ENCODE assay signal across 16 mouse cellular contexts in genomic region chr6:6279646-6280045, GRCm38 (mm10).
A peak's percentile ranks its signal among the peaks of the same experiment; 100 is the strongest.
DNase-seq lines count a peak whose midpoint lies in the region; ATAC-seq and TF ChIP-seq lines count a peak whose summit lies in the region.
"Had no signal": no experiment of that assay in that cellular context is flagged by ENCODE, and none has a peak within 500 bp of the region (broad histone marks: within the 10 kb centered on the region; RNA-seq: fewer than 3 reads in every experiment).

No protein-coding gene starts in this region.

- H3K36me3 ChIP-seq in liver, postnatal 0 days (replicated peaks; ENCODE audit: insufficient read depth, low read length) = no peaks in the 10 kb centered on the region
- no peaks in the 10 kb centered on the region for H3K36me3 ChIP-seq in stomach, postnatal 0 days (ENCODE audit: control insufficient read depth, insufficient read depth, low read length)
- no peaks in the 10 kb centered on the region for H3K36me3 ChIP-seq in embryonic facial prominence, embryonic 10.5 days (replicated peaks)
- H3K36me3 ChIP-seq: heart, embryonic 12.5 days had no signal

- no peak overlapping the region for H3K4me2 ChIP-seq in liver, postnatal 0 days (ENCODE audit: low read depth, low read length)
- no peak overlapping the region for H3K4me2 ChIP-seq in stomach, postnatal 0 days (replicated peaks; ENCODE audit: low read depth)
- H3K4me2 ChIP-seq: heart, embryonic 12.5 days had no signal

- intact Hi-C loops in gastrocnemius, adult 2 months (cut with DNase I) = no loop called here

- H3K9ac ChIP-seq in liver, postnatal 0 days (replicated peaks) = no peak overlapping the region
- H3K9ac ChIP-seq in stomach, postnatal 0 days (ENCODE audit: low read length) = no peak overlapping the region
- H3K9ac ChIP-seq: heart, embryonic 12.5 days had no signal

- WGBS in liver, postnatal 0 days (ENCODE audit: insufficient replicate concordance) = 74% methylated on average over 6 of the region's 6 CpGs
- 76% methylated on average over 6 of the region's 6 CpGs for WGBS in stomach, postnatal 0 days
- WGBS in embryonic facial prominence, embryonic 10.5 days = 80% methylated on average over 6 of the region's 6 CpGs

- TF ChIP-seq CTCF in gastrocnemius, adult 2 months (IDR thresholded peaks at IDR 0.05) = peak; percentile 7; the same call in 1 of the 2 replicates
- peak; percentile 28 for TF ChIP-seq CTCF in liver, postnatal 0 days (IDR thresholded peaks at IDR 0.05; ENCODE audit: low read depth)
- peak; percentile 27; the same call in 1 of the 2 replicates for TF ChIP-seq CTCF in stomach, postnatal 0 days (IDR thresholded peaks at IDR 0.05; ENCODE audit: low read depth)

- H3K27me3 ChIP-seq in liver, postnatal 0 days (ENCODE audit: insufficient read depth, low read length) = no peaks in the 10 kb centered on the region
- no peaks in the 10 kb centered on the region for H3K27me3 ChIP-seq in stomach, postnatal 0 days (ENCODE audit: control insufficient read depth, insufficient read depth, low read length)
- H3K27me3 ChIP-seq in embryonic facial prominence, embryonic 10.5 days (replicated peaks; ENCODE audit: low read depth, poor library complexity, severe bottlenecking) = no peaks in the 10 kb centered on the region
- H3K27me3 ChIP-seq: heart, embryonic 12.5 days had no signal

- 0 out of 2 replicates have a peak, but pooled peaks cover 7% of the 10 kb centered on the region for H3K9me3 ChIP-seq in liver, postnatal 0 days (ENCODE audit: low read length)
- no peaks in the 10 kb centered on the region for H3K9me3 ChIP-seq in stomach, postnatal 0 days (ENCODE audit: control insufficient read depth, low read length)
- H3K9me3 ChIP-seq in embryonic facial prominence, embryonic 10.5 days = peaks cover 13% of the 10 kb centered on the region; the same call in 1 of the 2 replicates

- no peak for ATAC-seq in liver, postnatal 0 days
- ATAC-seq in stomach, postnatal 0 days (ENCODE audit: low FRiP score, low TSS enrichment) = no peak
- ATAC-seq: forebrain, embryonic 16.5 days; midbrain, embryonic 16.5 days had no signal

- DNase-seq in gastrocnemius, adult 2 months = no peak
- no peak for DNase-seq in gastrocnemius, postnatal 10 days
- DNase-seq in liver, postnatal 0 days = no peak
- DNase-seq in liver = no peak
- DNase-seq in WW6 (ENCODE audit: low read depth, low spot score) = peak; percentile 20
- DNase-seq in stomach, postnatal 0 days (ENCODE audit: low spot score) = no peak
- DNase-seq in frontal cortex, postnatal 25 days (ENCODE audit: low spot score in 2 of 2) = no peak
- no peak for DNase-seq in embryonic facial prominence, embryonic 10.5 days (ENCODE audit: low spot score)
- DNase-seq: cerebellum, postnatal 25 days; gastrocnemius, postnatal 14 days; heart, postnatal 4 days; layer of hippocampus, adult 9-11 months had no signal

- no peak for TF ChIP-seq EP300 in liver, postnatal 0 days (IDR thresholded peaks at IDR 0.05; ENCODE audit: low read depth)
- TF ChIP-seq EP300 in stomach, postnatal 0 days (optimal IDR thresholded peaks at IDR 0.05) = no peak

- no peak overlapping the region for H3K27ac ChIP-seq in gastrocnemius, adult 2 months
- no peak overlapping the region for H3K27ac ChIP-seq in liver, postnatal 0 days (ENCODE audit: low read depth)
- H3K27ac ChIP-seq in stomach, postnatal 0 days (replicated peaks) = no peak overlapping the region
- H3K27ac ChIP-seq in embryonic facial prominence, embryonic 10.5 days (replicated peaks) = no peak overlapping the region

- no peaks in the 10 kb centered on the region for H3K4me1 ChIP-seq in liver, postnatal 0 days (ENCODE audit: insufficient read depth)
- H3K4me1 ChIP-seq in stomach, postnatal 0 days (replicated peaks; ENCODE audit: control insufficient read depth, insufficient read depth) = no peaks in the 10 kb centered on the region
- H3K4me1 ChIP-seq in embryonic facial prominence, embryonic 10.5 days = peaks cover 7% of the 10 kb centered on the region; the same call in 1 of the 2 replicates
- H3K4me1 ChIP-seq: heart, embryonic 12.5 days had no signal

- no peak overlapping the region for H3K4me3 ChIP-seq in gastrocnemius, adult 2 months
- H3K4me3 ChIP-seq in liver, postnatal 0 days (ENCODE audit: low read depth, low read length) = no peak overlapping the region
- no peak overlapping the region for H3K4me3 ChIP-seq in stomach, postnatal 0 days (ENCODE audit: low read depth, low read length)
- H3K4me3 ChIP-seq in embryonic facial prominence, embryonic 10.5 days = no peak overlapping the region
- H3K4me3 ChIP-seq: erythroblast, embryonic 14.5 days; heart, embryonic 12.5 days had no signal
